Mouse (Mus musculus) ES-Bruce4 (cell line): Measurements from ENCODE around the gene Zkscan7.

ENCODE experiments used
- CTCF ChIP-seq: IDR thresholded peaks from one replicate; pipeline ENCODE4 v1.8.1; 2011; ENCODE audit warnings: low read depth, low read length
- EP300 ChIP-seq: IDR thresholded peaks from 2 replicates; pipeline ENCODE4 v1.6.1; 2011; ENCODE audit warnings: low read depth, low read length; ENCODE audit not compliant: insufficient read depth
- POLR2A ChIP-seq: IDR thresholded peaks from one replicate; pipeline ENCODE4 v1.8.1; 2011; ENCODE audit warnings: low read length; ENCODE audit not compliant: insufficient read depth

GRCm38 (mm10) chr9:122886372-122887179 is 1.1 kb downstream of the Zkscan7 start:
- TF ChIP-seq CTCF (no peak), POLR2A (no peak), EP300 (no peak)
